Mouse (Mus musculus): ENCODE data around the gene Tmem106c.

DNA sequence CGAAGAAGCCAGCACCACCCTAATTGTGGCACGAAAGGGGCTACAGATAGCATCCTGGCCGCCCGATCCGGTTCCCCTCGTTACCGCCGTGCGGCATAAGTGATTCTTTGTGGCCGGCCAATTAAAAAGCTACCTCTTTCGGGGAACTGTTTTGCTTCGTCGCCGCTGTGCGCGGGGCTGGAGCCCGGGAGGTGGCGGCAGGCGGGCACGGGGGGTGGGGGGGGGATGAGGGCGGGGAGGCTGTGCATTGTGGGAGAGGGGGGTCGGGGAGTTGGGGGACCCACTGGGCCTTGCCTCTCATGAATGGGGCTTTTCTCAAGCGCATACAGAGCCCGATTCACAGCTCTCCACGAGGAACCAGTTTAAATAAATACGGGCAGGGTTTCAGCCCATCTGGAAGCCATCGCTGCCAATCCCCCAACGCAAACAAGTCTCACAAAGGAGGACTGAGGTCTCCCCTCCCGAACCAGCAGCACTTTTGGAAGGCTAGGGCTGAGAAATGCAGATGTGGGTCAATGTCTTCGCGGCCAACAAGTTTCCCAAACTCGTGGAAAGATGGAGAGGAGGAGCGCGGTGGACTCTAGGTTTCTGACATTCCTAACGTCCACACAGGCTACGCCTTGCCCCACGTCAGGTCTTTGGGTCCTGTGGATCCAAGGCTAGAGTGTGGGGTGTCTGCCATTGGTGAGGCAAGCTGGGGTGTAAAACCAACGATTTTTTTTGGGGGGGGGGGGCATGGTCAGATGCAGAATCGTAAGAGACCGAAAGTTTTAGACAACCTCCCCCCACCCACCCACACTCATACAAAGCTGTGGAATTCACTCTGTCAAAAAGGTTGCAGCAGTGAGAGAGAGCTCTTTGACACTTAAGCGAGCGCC, 38.4 kb downstream of the Tmem106c start:
- TF ChIP-seq CTCF (IDR thresholded peaks at IDR 0.05; ENCODE audit: control insufficient read depth, insufficient read depth, low read length) = no peak
- TF ChIP-seq POLR2A (IDR thresholded peaks at IDR 0.05; ENCODE audit: borderline replicate concordance, control insufficient read depth, low read depth, low read length) = no peak

Measured in bone marrow, adult 2 months (tissue).